Mouse (Mus musculus): ENCODE measurements around the gene Tmem127.

DNA sequence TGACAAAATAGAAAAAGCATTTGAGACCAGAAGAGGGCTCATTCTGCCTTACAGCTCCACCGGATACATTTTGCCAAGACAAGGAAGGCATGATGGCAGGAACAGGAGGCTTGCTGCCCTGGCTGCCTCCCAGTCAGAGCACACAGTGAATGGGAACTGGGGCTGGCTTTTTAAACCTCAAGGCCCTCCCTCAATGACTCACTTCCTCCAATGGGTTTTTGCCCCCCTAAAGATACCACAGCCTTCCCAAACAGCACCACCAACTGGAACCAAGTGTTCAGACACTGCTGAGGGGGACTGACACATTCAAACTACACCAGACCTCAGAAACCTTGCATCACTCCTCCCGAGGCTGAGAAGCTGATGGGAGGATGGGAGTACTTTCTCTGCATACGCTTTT is 53.0 kb downstream of the Tmem127 start:
- no peak for TF ChIP-seq CTCF (IDR thresholded peaks at IDR 0.05; ENCODE audit: extremely low read depth, insufficient read depth, low read length)
- TF ChIP-seq POLR2A (IDR thresholded peaks at IDR 0.05; ENCODE audit: extremely low read depth, insufficient read depth, low read length): no peak

All from cortical plate, adult 2 months (tissue).